In genomic region chr11:65235374-65235773, GRCm38 (mm10) we compare ENCODE assay signal across 25 mouse cellular contexts. TPM values are rescaled to one million over a fixed set of nuclear protein-coding genes. Genes with fewer than 3 reads are reported as not detected.
DNase-seq lines count a peak whose midpoint lies in the region; ATAC-seq and TF ChIP-seq lines count a peak whose summit lies in the region.
"Had no signal": no experiment of that assay in that cellular context is flagged by ENCODE, and none has a peak within 500 bp of the region (broad histone marks: within the 10 kb centered on the region; RNA-seq: fewer than 3 reads in every experiment).

No protein-coding gene starts in this region.

- no peak for TF ChIP-seq POLR2A in heart, adult 2 months (IDR thresholded peaks at IDR 0.05; ENCODE audit: insufficient read depth, low read depth, low read length)

- no peak for ATAC-seq in heart, embryonic 13.5 days (ENCODE audit: extremely low read depth, insufficient number of reproducible peaks, low FRiP score, low TSS enrichment)
- no peak for ATAC-seq in midbrain, embryonic 11.5 days (ENCODE audit: low FRiP score)
- no peak for ATAC-seq in midbrain, embryonic 13.5 days
- peak; percentile 60; the same call in 1 of the 2 replicates for ATAC-seq in heart, embryonic 16.5 days (replicated peaks; ENCODE audit: extremely low read depth, insufficient read depth, low FRiP score)
- ATAC-seq: forebrain, embryonic 14.5 days; intestine, embryonic 16.5 days had no signal

- H3K4me3 ChIP-seq in heart, adult 2 months: no peak overlapping the region
- H3K4me3 ChIP-seq in heart, embryonic 13.5 days: no peak overlapping the region
- no peak overlapping the region for H3K4me3 ChIP-seq in midbrain, embryonic 11.5 days (ENCODE audit: low read depth, low read length)
- no peak overlapping the region for H3K4me3 ChIP-seq in midbrain, embryonic 13.5 days (replicated peaks)
- H3K4me3 ChIP-seq in heart, embryonic 16.5 days (ENCODE audit: low read length): no peak overlapping the region
- H3K4me3 ChIP-seq: embryonic facial prominence, embryonic 15.5 days; erythroblast, embryonic 14.5 days; forebrain, embryonic 10.5 days; hindbrain, embryonic 15.5 days; kidney, embryonic 15.5 days had no signal

- H3K4me2 ChIP-seq in heart, embryonic 13.5 days: peak overlapping the region; percentile 33
- H3K4me2 ChIP-seq in midbrain, embryonic 11.5 days: no peak overlapping the region
- H3K4me2 ChIP-seq in midbrain, embryonic 13.5 days (replicated peaks): no peak overlapping the region
- H3K4me2 ChIP-seq in heart, embryonic 16.5 days (ENCODE audit: low read depth, low read length): peak overlapping the region; percentile 16; the same call in 1 of the 2 replicates
- H3K4me2 ChIP-seq: embryonic facial prominence, embryonic 15.5 days; hindbrain, embryonic 15.5 days; kidney, embryonic 15.5 days had no signal

- TF ChIP-seq CTCF in heart, adult 2 months (IDR thresholded peaks at IDR 0.05): no peak

- no peak for TF ChIP-seq EP300 in heart, adult 2 months (IDR thresholded peaks at IDR 0.05; ENCODE audit: insufficient read depth, low read depth, low read length)

- no peak for DNase-seq in heart, adult 2 months
- DNase-seq in heart, adult 18-20 months: no peak
- no peak for DNase-seq in heart, postnatal 14 days
- DNase-seq in midbrain, embryonic 11.5 days (ENCODE audit: low spot score, missing footprints): peak; percentile 81
- no peak for DNase-seq in gastrocnemius, postnatal 14 days
- DNase-seq: adrenal gland, adult 2 months; adrenal gland, postnatal 25 days; cerebellum, adult 11 months; cerebellum, adult 8-10 months; cerebellum, postnatal 14 days; embryo, embryonic 11 days; gastrocnemius, postnatal 10 days; kidney, adult 2 months had no signal

- peaks cover 5% of the 10 kb centered on the region for H3K4me1 ChIP-seq in heart, adult 2 months (ENCODE audit: control insufficient read depth, insufficient read depth, low read length)
- H3K4me1 ChIP-seq in heart, embryonic 13.5 days: peaks cover 65% of the 10 kb centered on the region
- no peaks in the 10 kb centered on the region for H3K4me1 ChIP-seq in midbrain, embryonic 11.5 days (ENCODE audit: control insufficient read depth, insufficient read depth, low read length)
- H3K4me1 ChIP-seq in midbrain, embryonic 13.5 days (replicated peaks): peaks cover 12% of the 10 kb centered on the region; the same call in 1 of the 2 replicates
- H3K4me1 ChIP-seq in heart, embryonic 16.5 days (ENCODE audit: control insufficient read depth, insufficient read depth, low read length): peaks cover 46% of the 10 kb centered on the region
- H3K4me1 ChIP-seq: embryonic facial prominence, embryonic 15.5 days; forebrain, embryonic 10.5 days; hindbrain, embryonic 15.5 days; kidney, embryonic 15.5 days had no signal

- H3K36me3 ChIP-seq in heart, adult 2 months (ENCODE audit: control insufficient read depth, insufficient read depth, low read length): peaks cover 14% of the 10 kb centered on the region
- peaks cover 24% of the 10 kb centered on the region for H3K36me3 ChIP-seq in heart, embryonic 13.5 days
- no peaks in the 10 kb centered on the region for H3K36me3 ChIP-seq in midbrain, embryonic 11.5 days (ENCODE audit: control insufficient read depth, insufficient read depth, low read length)
- no peaks in the 10 kb centered on the region for H3K36me3 ChIP-seq in midbrain, embryonic 13.5 days
- H3K36me3 ChIP-seq in heart, embryonic 16.5 days (ENCODE audit: control insufficient read depth, insufficient read depth): peaks cover 9% of the 10 kb centered on the region; the same call in 1 of the 2 replicates
- H3K36me3 ChIP-seq: embryonic facial prominence, embryonic 15.5 days; forebrain, embryonic 10.5 days; hindbrain, embryonic 15.5 days; kidney, embryonic 15.5 days had no signal

- H3K9me3 ChIP-seq in heart, embryonic 13.5 days: no peaks in the 10 kb centered on the region
- no peaks in the 10 kb centered on the region for H3K9me3 ChIP-seq in midbrain, embryonic 11.5 days (ENCODE audit: control insufficient read depth, low read length)
- no peaks in the 10 kb centered on the region for H3K9me3 ChIP-seq in midbrain, embryonic 13.5 days
- no peaks in the 10 kb centered on the region for H3K9me3 ChIP-seq in heart, embryonic 16.5 days (replicated peaks; ENCODE audit: control insufficient read depth, low read length)
- H3K9me3 ChIP-seq: embryonic facial prominence, embryonic 15.5 days; forebrain, embryonic 10.5 days; hindbrain, embryonic 15.5 days; kidney, embryonic 15.5 days had no signal

- WGBS in heart, adult 2 months: 15% methylated on average over 2 of the region's 2 CpGs
- WGBS in heart, embryonic 13.5 days: 32% methylated on average over 2 of the region's 2 CpGs
- 32% methylated on average over 2 of the region's 2 CpGs for WGBS in midbrain, embryonic 11.5 days
- 35% methylated on average over 2 of the region's 2 CpGs for WGBS in midbrain, embryonic 13.5 days
- 17% methylated on average over 2 of the region's 2 CpGs for WGBS in heart, embryonic 16.5 days

- H3K9ac ChIP-seq in heart, adult 2 months (ENCODE audit: low read depth, low read length): no peak overlapping the region
- H3K9ac ChIP-seq in heart, embryonic 13.5 days: peak overlapping the region; percentile 61
- no peak overlapping the region for H3K9ac ChIP-seq in midbrain, embryonic 11.5 days (ENCODE audit: low read length)
- H3K9ac ChIP-seq in midbrain, embryonic 13.5 days (replicated peaks): no peak overlapping the region
- 0 out of 2 replicates have a peak overlapping the region, but pooled peaks have one; percentile 14 for H3K9ac ChIP-seq in heart, embryonic 16.5 days (ENCODE audit: low read length)
- H3K9ac ChIP-seq: embryonic facial prominence, embryonic 15.5 days; hindbrain, embryonic 15.5 days; kidney, embryonic 15.5 days had no signal

- intact Hi-C loops in heart, adult 2 months (cut with DNase I): no loop called here
- intact Hi-C loops in heart, postnatal 14 days (cut with DNase I): no loop called here
- intact Hi-C loops in gastrocnemius, postnatal 14 days (cut with DNase I; ENCODE audit: low total_unique reads): no loop called here

- no peaks in the 10 kb centered on the region for H3K27me3 ChIP-seq in heart, adult 2 months (ENCODE audit: control insufficient read depth, insufficient read depth, low read length)
- H3K27me3 ChIP-seq in heart, embryonic 13.5 days (replicated peaks): no peaks in the 10 kb centered on the region
- no peaks in the 10 kb centered on the region for H3K27me3 ChIP-seq in midbrain, embryonic 11.5 days (ENCODE audit: control insufficient read depth, insufficient read depth, low read length)
- no peaks in the 10 kb centered on the region for H3K27me3 ChIP-seq in midbrain, embryonic 13.5 days
- H3K27me3 ChIP-seq in heart, embryonic 16.5 days (ENCODE audit: control insufficient read depth, insufficient read depth, low read length): no peaks in the 10 kb centered on the region
- H3K27me3 ChIP-seq: CH12.LX; embryonic facial prominence, embryonic 15.5 days; hindbrain, embryonic 15.5 days; kidney, embryonic 15.5 days had no signal

- H3K27ac ChIP-seq in heart, adult 2 months: peak overlapping the region; percentile 63
- peak overlapping the region; percentile 79 for H3K27ac ChIP-seq in heart, embryonic 13.5 days (replicated peaks)
- no peak overlapping the region for H3K27ac ChIP-seq in midbrain, embryonic 11.5 days (ENCODE audit: low read depth, low read length)
- H3K27ac ChIP-seq in midbrain, embryonic 13.5 days: no peak overlapping the region
- peak overlapping the region; percentile 71 for H3K27ac ChIP-seq in heart, embryonic 16.5 days (ENCODE audit: low read length)
- H3K27ac ChIP-seq: embryonic facial prominence, embryonic 15.5 days; forebrain, embryonic 10.5 days; hindbrain, embryonic 15.5 days; kidney, embryonic 15.5 days had no signal

- 0 out of 2 replicates have a peak, but pooled peaks cover 2% of the 10 kb centered on the region for H3K79me2 ChIP-seq in heart, adult 2 months (replicated peaks; ENCODE audit: control insufficient read depth, insufficient read depth, low read length)

RNA-seq across cellular contexts. Expression of gene Myocd, which starts 34.4 kb away (rescaled TPM):
- total RNA-seq in heart, adult 2 months (2021): 10 to 100 TPM; 82.5 to 87.1 TPM
- 30.6 and 37.7 TPM in 2 replicates for polyA plus RNA-seq in heart, adult 2 months (2012; rRNA removed)
- total RNA-seq in heart, adult 18-20 months (2021): 10 to 100 TPM; 65.5 to 66.9 TPM
- polyA plus RNA-seq in heart, embryonic 13.5 days (2015; fragmentation: Nextera tagmentation; extraction: Ambion mirVana): 60.7 and 67.1 TPM in 2 replicates
- 100 to 1,000 TPM; 106 to 112 TPM for total RNA-seq in heart, postnatal 14 days (2021)
- polyA plus RNA-seq in midbrain, embryonic 11.5 days (2014; fragmentation: Nextera tagmentation; extraction: Ambion mirVana): 1.9 and 2.4 TPM in 2 replicates
- polyA plus RNA-seq in midbrain, embryonic 13.5 days (2015; fragmentation: Nextera tagmentation; extraction: Ambion mirVana): 0.20 and 1.0 TPM in 2 replicates
- 52.5 and 60.5 TPM in 2 replicates for polyA plus RNA-seq in heart, embryonic 16.5 days (2015; fragmentation: Nextera tagmentation; extraction: Ambion mirVana)
- 1 to 10 TPM; 1.4 to 1.7 TPM for total RNA-seq in gastrocnemius, postnatal 14 days (2021)
- total RNA-seq: CH12.LX; common myeloid progenitor, adult 5-6 weeks had no signal
- polyA plus RNA-seq: erythroblast, embryonic 14.5 days; forebrain, embryonic 14.5 days had no signal

Comparison
In these comparisons a context has a peak if more than half of its experiments do, and no peak if none do; other contexts are left out.
1. H3K9ac ChIP-seq: peak in heart, embryonic 13.5 days (single experiment) and heart, embryonic 16.5 days (single experiment); none in heart, adult 2 months (single experiment), midbrain, embryonic 11.5 days (single experiment) and midbrain, embryonic 13.5 days (single experiment).
2. H3K27ac ChIP-seq: peak in heart, adult 2 months (single experiment), heart, embryonic 13.5 days (single experiment) and heart, embryonic 16.5 days (single experiment); none in midbrain, embryonic 11.5 days (single experiment) and midbrain, embryonic 13.5 days (single experiment).
3. H3K4me2 ChIP-seq: peak in heart, embryonic 13.5 days (single experiment) and heart, embryonic 16.5 days (single experiment); none in midbrain, embryonic 11.5 days (single experiment) and midbrain, embryonic 13.5 days (single experiment).